Mouse (Mus musculus) lung, adult 2 months (tissue): Measurements from ENCODE around the gene Cbx2.

Experiments used
- CTCF ChIP-seq: fragments of 200-500 bp; IDR thresholded peaks from 2 replicates; pipeline ENCODE4 v1.5.1; 2011; ENCODE audit warnings: mild to moderate bottlenecking, low read length, control low read depth; ENCODE audit not compliant: insufficient read depth
- POLR2A ChIP-seq: fragments of 200-500 bp; IDR thresholded peaks from 2 replicates; pipeline ENCODE4 v1.6.1; 2011; ENCODE audit warnings: low read depth, mild to moderate bottlenecking, control low read depth, low read length, borderline replicate concordance; ENCODE audit errors: extremely low read depth

DNA sequence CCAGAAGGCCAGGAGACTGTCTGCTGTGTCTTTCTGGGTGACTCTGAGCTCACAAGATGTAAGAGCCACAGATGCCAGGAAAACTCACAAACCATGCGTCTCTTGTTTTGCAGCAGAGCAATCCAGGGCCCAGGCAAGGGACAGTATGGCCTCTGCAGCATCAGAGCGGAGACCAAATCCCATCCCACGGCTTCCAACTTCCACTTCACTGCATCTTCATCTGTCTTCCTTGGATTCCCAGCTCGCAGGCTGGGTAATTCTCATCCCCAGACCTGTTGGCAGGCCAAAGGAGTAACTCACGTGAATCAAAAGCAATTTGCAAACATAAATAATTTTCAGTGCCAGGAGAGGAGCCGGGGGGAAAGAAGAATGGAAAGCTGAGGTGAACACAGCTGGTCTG lies 50.2 kb downstream of the Cbx2 start:
- TF ChIP-seq POLR2A (no peak), CTCF (no peak)
